Mouse (Mus musculus) liver, postnatal 0 days (tissue): ENCODE results near the gene Rffl. TPM values are rescaled to one million over a fixed set of nuclear protein-coding genes. Genes with fewer than 3 reads are reported as not detected.

Source experiments
- ATAC-seq: fragments of 200-750 bp; cut with Nextera tagmentation; 2 replicates; pipeline ENCODE4 v1.8.0; 2017; ENCODE audit warnings: mild to moderate bottlenecking, moderate library complexity
- DNase-seq: peaks from one replicate; pipeline ENCODE4 v3.0.0-alpha.2; 2016
- H3K27ac ChIP-seq: fragments of 300-500 bp; sonication (generic); 2 replicates; pipeline ENCODE4 v1.5.1; 2014; ENCODE audit warnings: antibody characterized with exemption, moderate library complexity, mild to moderate bottlenecking, low read depth
- H3K27me3 ChIP-seq: fragments of 300-500 bp; sonication (generic); 2 replicates; pipeline ENCODE4 v1.6.1; 2014; ENCODE audit warnings: low read length, control low read depth, mixed read lengths; ENCODE audit not compliant: insufficient read depth
- H3K36me3 ChIP-seq: fragments of 300-500 bp; sonication (generic); replicated peaks from 2 replicates; pipeline ENCODE4 v1.6.1; 2014; ENCODE audit warnings: mild to moderate bottlenecking, control low read depth, low read length, moderate library complexity, mixed read lengths; ENCODE audit not compliant: insufficient read depth
- H3K4me1 ChIP-seq: fragments of 300-500 bp; sonication (generic); 2 replicates; pipeline ENCODE4 v1.6.1; 2014; ENCODE audit warnings: antibody characterized with exemption, mild to moderate bottlenecking, control low read depth; ENCODE audit not compliant: insufficient read depth
- H3K4me2 ChIP-seq: fragments of 300-500 bp; sonication (generic); 2 replicates; pipeline ENCODE4 v1.6.1; 2014; ENCODE audit warnings: low read depth, mild to moderate bottlenecking, low read length, moderate library complexity, mixed read lengths
- H3K4me3 ChIP-seq: fragments of 300-500 bp; sonication (generic); 2 replicates; pipeline ENCODE4 v1.5.1; 2014; ENCODE audit warnings: low read depth, low read length
- H3K9ac ChIP-seq: fragments of 300-500 bp; sonication (generic); replicated peaks from 2 replicates; pipeline ENCODE4 v1.6.1; 2014; ENCODE audit warnings: mild to moderate bottlenecking, moderate library complexity
- H3K9me3 ChIP-seq: fragments of 300-500 bp; sonication (generic); 2 replicates; pipeline ENCODE4 v1.6.1; 2016; ENCODE audit warnings: mild to moderate bottlenecking, control low read depth, low read length, mixed read lengths
- CTCF ChIP-seq: sonication (generic); IDR thresholded peaks from 2 replicates; pipeline ENCODE4 v1.5.1; 2016; ENCODE audit warnings: antibody characterized with exemption, low read depth
- EP300 ChIP-seq: IDR thresholded peaks from 2 replicates; pipeline ENCODE4 v1.6.1; 2016; ENCODE audit warnings: antibody characterized with exemption, low read depth, mild to moderate bottlenecking
- WGBS: fragments of 180-500 bp; shearing (Covaris S2); extraction: QIAGEN DNeasy Blood & Tissue Kit; methylation state at CpG from one replicate; pipeline ENCODE4 v1.1.7; 2014; ENCODE audit not compliant: insufficient replicate concordance; 5-methylcytosine and 5-hydroxymethylcytosine counted together
- polyA plus RNA-seq: library from polyadenylated mRNA; unstranded; fragments of >200 nt; fragmentation: Nextera tagmentation; extraction: Ambion mirVana; gene quantifications from 2 replicates; pipeline ENCODE4 v1.2.1, GENCODE M21; 2015

The Rffl gene
- polyA plus RNA-seq, 1 experiment from 2014 or later, result 11.3 TPM

DNA sequence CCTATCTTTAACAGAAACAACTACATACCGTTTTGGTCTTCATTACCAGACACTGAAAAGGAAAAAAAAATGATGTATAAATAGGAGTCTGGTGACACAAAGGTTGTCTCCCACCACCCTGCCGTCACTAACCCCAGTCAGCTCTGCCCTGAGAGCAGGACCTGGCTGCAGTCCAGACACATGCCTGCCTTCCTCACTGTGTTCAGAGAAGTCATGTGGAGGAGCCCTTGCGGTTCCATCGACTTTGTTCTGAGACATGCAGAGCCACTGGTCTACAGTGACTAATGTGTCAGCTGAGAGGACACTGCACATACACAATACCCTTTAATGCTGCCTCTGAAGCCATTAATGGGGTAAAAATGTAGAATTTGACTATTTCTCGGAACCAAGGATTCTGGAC lies 62.5 kb downstream of the Rffl start:
- TF ChIP-seq CTCF (no peak), EP300 (no peak)
- peaks cover 78% of the 10 kb centered on the region for H3K36me3 ChIP-seq

DNA sequence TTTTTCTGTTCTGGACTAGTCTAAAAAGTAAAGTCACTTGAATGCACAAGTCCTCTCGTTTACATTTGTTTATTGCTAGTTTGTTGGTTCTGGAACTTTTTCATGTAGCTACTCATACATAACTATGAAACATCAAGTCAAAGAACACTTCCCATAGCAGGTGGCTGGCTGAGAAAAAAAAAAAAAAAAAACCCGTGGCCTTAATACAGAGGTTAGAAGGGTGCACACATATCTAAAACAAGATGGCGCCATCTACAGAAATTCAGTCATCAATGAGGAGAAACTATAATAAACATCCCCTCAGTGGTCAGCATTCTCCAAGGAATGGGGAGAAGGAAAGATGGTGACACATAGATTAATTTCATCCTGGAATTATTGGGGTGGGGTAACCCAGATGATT lies 63.6 kb downstream of the Rffl start:
- H3K9me3 ChIP-seq, result no peaks in the 10 kb centered on the region
- H3K27ac ChIP-seq, result no peak overlapping the region
- H3K9ac ChIP-seq, result no peak overlapping the region
- 68% methylated on average over 3 of the region's 3 CpGs for WGBS
- no peak for TF ChIP-seq CTCF
- TF ChIP-seq EP300, result no peak
- no peaks in the 10 kb centered on the region for H3K4me1 ChIP-seq
- H3K27me3 ChIP-seq, result no peaks in the 10 kb centered on the region
- H3K36me3 ChIP-seq, result peaks cover 84% of the 10 kb centered on the region
- ATAC-seq (no peak), DNase-seq (no peak)
- no peak overlapping the region for H3K4me2 ChIP-seq
- H3K4me3 ChIP-seq, result no peak overlapping the region

More for the DNA sequence above, 62.5 kb downstream of the Rffl start:
- H3K9ac ChIP-seq, result no peak overlapping the region
- no peaks in the 10 kb centered on the region for H3K27me3 ChIP-seq
- no peak for ATAC-seq
- H3K27ac ChIP-seq, result no peak overlapping the region
- no peaks in the 10 kb centered on the region for H3K4me1 ChIP-seq
- no peaks in the 10 kb centered on the region for H3K9me3 ChIP-seq
- no peak overlapping the region for H3K4me3 ChIP-seq
- no peak for DNase-seq
- H3K4me2 ChIP-seq, result no peak overlapping the region
- WGBS, result 82% methylated on average over 5 of the region's 5 CpGs

DNA sequence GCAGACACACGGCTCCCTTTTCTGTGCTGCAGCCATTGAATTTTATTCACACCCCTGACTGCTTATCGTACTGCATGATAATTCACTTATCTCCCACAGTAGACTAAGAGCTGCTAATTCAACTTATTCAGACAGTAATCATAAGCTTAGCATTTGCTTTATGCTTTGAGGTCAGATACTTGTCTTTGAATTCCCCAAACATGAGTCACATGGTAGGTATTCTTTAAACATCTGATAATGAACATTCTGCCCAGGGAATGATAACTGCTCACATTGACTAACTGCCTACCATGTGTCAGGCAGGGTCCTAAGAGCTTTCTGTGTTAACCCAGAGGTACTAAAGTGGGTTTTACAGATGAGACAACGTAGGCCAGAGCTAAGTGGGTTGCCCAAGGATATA lies 64.4 kb downstream of the Rffl start:
- H3K27me3 ChIP-seq, result no peaks in the 10 kb centered on the region
- H3K9me3 ChIP-seq, result no peaks in the 10 kb centered on the region
- WGBS, result 79% methylated on average over 3 of the region's 3 CpGs
- no peak overlapping the region for H3K4me3 ChIP-seq
- TF ChIP-seq EP300, result no peak
- peaks cover 84% of the 10 kb centered on the region for H3K36me3 ChIP-seq
- no peaks in the 10 kb centered on the region for H3K4me1 ChIP-seq
- no peak overlapping the region for H3K4me2 ChIP-seq
- DNase-seq (no peak), ATAC-seq (no peak)
- H3K9ac ChIP-seq, result no peak overlapping the region
- H3K27ac ChIP-seq, result no peak overlapping the region

DNA sequence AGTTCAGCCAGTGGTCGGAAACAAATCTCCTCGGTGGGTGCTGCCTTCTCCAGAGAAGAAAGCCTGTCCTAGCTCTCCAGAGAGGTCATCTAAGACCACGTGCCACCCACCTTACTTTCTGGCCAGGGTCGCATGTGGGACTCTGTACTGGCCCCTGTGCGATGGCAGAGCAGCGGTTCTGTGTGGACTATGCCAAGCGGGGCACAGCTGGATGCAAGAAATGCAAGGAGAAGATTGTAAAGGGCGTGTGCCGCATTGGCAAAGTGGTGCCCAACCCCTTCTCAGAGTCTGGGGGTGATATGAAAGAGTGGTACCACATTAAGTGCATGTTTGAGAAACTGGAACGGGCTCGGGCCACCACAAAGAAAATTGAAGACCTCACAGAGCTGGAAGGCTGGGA lies 87.6 kb downstream of the Rffl start:
- TF ChIP-seq EP300 (no peak), CTCF (no peak)
- peaks cover 16% of the 10 kb centered on the region; the same call in 1 of the 2 replicates for H3K4me1 ChIP-seq
- no peak overlapping the region for H3K9ac ChIP-seq
- 82% methylated on average over 11 of the region's 11 CpGs for WGBS
- DNase-seq (no peak), ATAC-seq (no peak)
- H3K9me3 ChIP-seq, result no peaks in the 10 kb centered on the region
- no peak overlapping the region for H3K27ac ChIP-seq
- H3K36me3 ChIP-seq, result peaks cover 31% of the 10 kb centered on the region
- H3K4me3 ChIP-seq, result no peak overlapping the region
- no peaks in the 10 kb centered on the region for H3K27me3 ChIP-seq
- no peak overlapping the region for H3K4me2 ChIP-seq

DNA sequence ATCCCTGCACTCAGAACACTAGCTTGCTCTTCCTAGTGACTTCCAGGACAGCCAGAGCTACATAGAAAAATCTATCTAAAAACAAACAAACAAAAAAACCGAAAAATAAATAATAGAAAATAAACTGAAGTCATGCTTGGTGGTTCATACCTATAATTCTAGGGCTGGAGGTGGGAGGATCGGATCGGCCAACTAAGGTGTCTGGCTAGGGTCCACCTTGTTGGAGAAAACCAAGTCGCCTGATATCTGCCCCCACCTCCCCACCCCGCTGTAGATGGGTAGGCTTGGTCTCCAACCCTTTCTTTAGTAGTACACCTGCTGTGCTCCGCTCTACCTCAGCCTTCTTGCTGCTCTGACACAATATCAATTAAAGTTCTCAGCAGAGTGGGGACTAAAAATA lies 88.8 kb downstream of the Rffl start:
- Histone ChIP-seq H3K9ac (peak overlapping the region; percentile 98), H3K27ac (peak overlapping the region; percentile 94), H3K4me1 (peaks cover 16% of the 10 kb centered on the region; the same call in 1 of the 2 replicates), H3K27me3 (no peaks in the 10 kb centered on the region), H3K9me3 (no peaks in the 10 kb centered on the region), H3K4me3 (peak overlapping the region; percentile 99), H3K4me2 (peak overlapping the region; percentile 74), H3K36me3 (peaks cover 24% of the 10 kb centered on the region)
- DNase-seq (no peak), ATAC-seq (no peak)
- TF ChIP-seq EP300, result no peak
- no peak for TF ChIP-seq CTCF
- 46% methylated on average over 6 of the region's 6 CpGs for WGBS

DNA sequence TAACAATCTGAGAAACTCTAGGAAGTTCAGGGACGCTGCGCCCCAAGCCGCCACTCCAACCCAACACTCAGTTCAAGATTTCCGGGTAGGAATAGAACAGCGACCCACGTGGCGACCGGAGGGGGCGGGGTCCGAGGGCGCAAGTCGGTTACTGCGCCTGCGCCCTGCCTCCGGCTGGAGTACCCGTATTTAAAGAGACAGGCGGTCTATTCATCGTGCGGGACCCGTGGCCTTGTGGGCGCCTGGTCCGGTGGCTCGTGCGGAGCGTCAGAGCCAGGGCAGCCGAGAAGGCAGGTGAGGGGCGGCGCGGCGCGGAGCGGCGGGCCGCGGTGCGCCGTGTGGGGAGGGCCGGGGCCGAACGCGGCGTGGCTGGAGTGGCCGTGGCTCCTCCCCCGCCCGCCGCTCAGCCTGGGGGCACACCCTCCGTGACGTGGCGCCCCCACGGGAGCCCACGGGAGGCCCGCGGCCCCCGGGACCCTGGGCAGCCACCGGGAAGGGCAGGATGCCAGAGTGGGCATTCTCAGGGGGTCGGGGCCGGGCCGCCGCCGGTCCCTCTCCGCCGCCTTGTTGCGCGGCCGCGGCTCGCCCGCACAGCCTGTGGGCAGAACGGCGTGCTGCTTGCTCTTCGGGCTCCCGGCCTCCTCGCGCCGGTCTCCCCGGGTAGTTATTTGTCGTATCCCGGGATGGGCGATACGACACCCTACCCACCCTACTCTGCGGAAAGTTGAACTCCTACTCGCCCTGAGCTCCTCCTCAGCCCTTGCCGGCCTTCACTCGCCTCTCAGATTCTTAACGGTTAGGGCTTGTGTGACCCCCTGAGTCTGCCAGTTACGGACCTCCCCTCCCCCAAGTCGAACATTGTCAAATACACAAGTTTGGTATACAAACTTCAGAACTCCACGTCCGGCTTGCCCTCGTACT lies 89.8 kb downstream of the Rffl start, which contains the start of gene Lig3:
TSS of gene Lig3 (plus strand) at position 126 of the 921 bp plus-strand sequence.
- H3K9me3 ChIP-seq, result no peaks in the 10 kb centered on the region
- TF ChIP-seq EP300, result no peak
- TF ChIP-seq CTCF, result no peak
- H3K27me3 ChIP-seq, result no peaks in the 10 kb centered on the region
- H3K4me3 ChIP-seq, result peak within 1 kb of the TSS; percentile 99
- H3K27ac ChIP-seq, result peak within 1 kb of the TSS; percentile 94
- peaks cover 19% of the 10 kb centered on the region for H3K36me3 ChIP-seq
- under 1% methylated on average over 74 of the region's 90 CpGs for WGBS
- DNase-seq, result peak; percentile 95
- peak within 1 kb of the TSS; percentile 98 for H3K9ac ChIP-seq
- ATAC-seq, result peak; percentile 93
- H3K4me1 ChIP-seq, result peaks cover 16% of the 10 kb centered on the region; the same call in 1 of the 2 replicates
- H3K4me2 ChIP-seq, result peak within 1 kb of the TSS; percentile 74
